In the genomic region with DNA sequence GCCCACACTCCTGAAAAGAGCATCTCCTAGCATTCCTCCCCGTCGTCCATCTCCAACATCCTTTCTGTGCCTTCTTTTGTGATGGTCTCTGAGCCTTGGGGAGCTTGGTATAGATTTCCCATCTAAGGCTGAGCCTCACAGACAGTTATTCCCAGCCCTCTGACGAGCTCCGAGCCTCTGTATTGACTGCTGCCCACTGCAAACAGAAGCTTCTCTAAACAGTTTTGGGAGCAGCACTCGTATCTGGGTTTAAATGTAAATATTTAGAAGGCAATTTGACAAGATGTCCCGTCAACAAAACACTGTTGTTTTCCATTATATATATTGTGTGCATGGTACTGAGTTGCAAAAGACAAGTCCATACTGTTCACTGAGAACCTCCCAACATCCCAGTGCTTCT, we compare ENCODE assay signal across 34 mouse cellular contexts.
"Had no signal": no experiment of that assay in that cellular context is flagged by ENCODE, and none has a peak within 500 bp of the region (broad histone marks: within the 10 kb centered on the region; RNA-seq: fewer than 3 reads in every experiment).

No protein-coding gene starts in this region.

- H3K36me3 ChIP-seq: heart, embryonic 12.5 days; heart, embryonic 13.5 days; heart, embryonic 15.5 days; hindbrain, embryonic 10.5 days; hindbrain, embryonic 12.5 days; hindbrain, embryonic 13.5 days; hindbrain, embryonic 15.5 days; intestine, embryonic 15.5 days; kidney, embryonic 15.5 days had no signal

- H3K27me3 ChIP-seq: heart, embryonic 12.5 days; heart, embryonic 13.5 days; heart, embryonic 15.5 days; hindbrain, embryonic 12.5 days; hindbrain, embryonic 13.5 days; hindbrain, embryonic 15.5 days; intestine, embryonic 15.5 days; kidney, embryonic 15.5 days had no signal

- H3K4me2 ChIP-seq: heart, embryonic 11.5 days; heart, embryonic 12.5 days; heart, embryonic 13.5 days; heart, embryonic 15.5 days; hindbrain, embryonic 12.5 days; hindbrain, embryonic 13.5 days; hindbrain, embryonic 14.5 days; hindbrain, embryonic 15.5 days; intestine, embryonic 15.5 days; kidney, embryonic 15.5 days had no signal

- H3K9me3 ChIP-seq: hindbrain, embryonic 12.5 days; hindbrain, embryonic 13.5 days; hindbrain, embryonic 15.5 days; intestine, embryonic 15.5 days; kidney, embryonic 15.5 days had no signal

- ATAC-seq: hindbrain, embryonic 16.5 days; hindbrain, postnatal 0 days; inflammation-experienced regulatory T-cells, adult 6 months; intestine, embryonic 15.5 days; intestine, embryonic 16.5 days; intestine, postnatal 0 days had no signal

- H3K4me1 ChIP-seq: heart, embryonic 12.5 days; heart, embryonic 13.5 days; heart, embryonic 15.5 days; hindbrain, embryonic 10.5 days; hindbrain, embryonic 12.5 days; hindbrain, embryonic 13.5 days; hindbrain, embryonic 15.5 days; intestine, embryonic 15.5 days; kidney, embryonic 15.5 days had no signal

- H3K4me3 ChIP-seq: heart, embryonic 12.5 days; heart, embryonic 13.5 days; heart, embryonic 15.5 days; hindbrain, embryonic 10.5 days; hindbrain, embryonic 12.5 days; hindbrain, embryonic 13.5 days; hindbrain, embryonic 15.5 days; intestine, embryonic 15.5 days; kidney, embryonic 15.5 days; layer of hippocampus, adult 2 months had no signal

- H3K27ac ChIP-seq: heart, embryonic 13.5 days; heart, embryonic 15.5 days; hindbrain, embryonic 10.5 days; hindbrain, embryonic 12.5 days; hindbrain, embryonic 13.5 days; hindbrain, embryonic 14.5 days; hindbrain, embryonic 15.5 days; hindbrain, postnatal 0 days; intestine, embryonic 15.5 days; kidney, embryonic 15.5 days; kidney, postnatal 0 days; layer of hippocampus, adult 2 months had no signal

- DNase-seq: heart, postnatal 10 days; heart, postnatal 14 days; heart, postnatal 36 days; heart, postnatal 4 days; kidney, adult 11 months; kidney, adult 18-20 months; kidney, adult 2 months; kidney, adult 8-10 months; kidney, adult 9 months; kidney, postnatal 10 days; kidney, postnatal 14 days; kidney, postnatal 25 days; kidney, postnatal 36 days; kidney, postnatal 4 days; layer of hippocampus, adult 9-11 months; layer of hippocampus, postnatal 36 days had no signal

- H3K9ac ChIP-seq: heart, embryonic 12.5 days; heart, embryonic 13.5 days; heart, embryonic 15.5 days; hindbrain, embryonic 12.5 days; hindbrain, embryonic 13.5 days; hindbrain, embryonic 14.5 days; hindbrain, embryonic 15.5 days; intestine, embryonic 15.5 days; kidney, embryonic 15.5 days had no signal
